Mouse (Mus musculus): ENCODE measurements around the gene Cacna2d3.

DNA sequence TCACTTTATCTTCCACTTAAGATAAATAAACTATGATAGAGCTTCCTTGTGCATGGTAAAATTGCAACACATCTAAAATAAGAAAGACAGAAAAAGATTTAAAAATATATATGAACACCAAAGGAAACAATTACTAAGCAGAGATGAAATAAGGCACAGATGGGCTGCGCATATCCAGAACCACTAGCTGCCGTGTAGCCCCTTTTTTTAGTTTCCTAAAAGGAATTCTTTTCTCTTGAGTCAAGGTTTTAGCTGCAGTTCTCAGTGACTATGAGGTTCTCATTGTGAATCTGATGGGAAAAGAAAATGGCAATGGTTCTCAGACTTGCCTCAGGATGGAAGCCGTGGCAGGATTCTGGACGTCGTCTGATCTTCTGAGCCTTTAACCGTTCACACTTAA is 814.0 kb downstream of the Cacna2d3 start:
- TF ChIP-seq CTCF (conservative IDR thresholded peaks at IDR 0.05; ENCODE audit: insufficient read depth, insufficient read length, low read depth, low read length) (no peak), POLR2A (IDR thresholded peaks at IDR 0.05; ENCODE audit: low read depth, low read length) (no peak)

Data from kidney, adult 2 months (tissue).